Mouse (Mus musculus) adipose tissue, adult 10 weeks (tissue): Measurements from ENCODE around the gene Arl4a. TPM values are rescaled to one million over a fixed set of nuclear protein-coding genes. Genes with fewer than 3 reads are reported as not detected.

Source experiments
- polyA plus RNA-seq: library from polyadenylated mRNA; stranded (reverse); fragments of 350-450 nt; fragmentation: Illumina TruSeq; extraction: RNeasy Lipid Tissue Mini Kit (QIAGEN cat#74804); gene quantifications from one replicate; pipeline ENCODE4 v1.2.3, GENCODE M21; 2014; ENCODE audit warnings: low read depth, low replicate concordance

Gene Arl4a
- polyA plus RNA-seq = 105 TPM

DNA sequence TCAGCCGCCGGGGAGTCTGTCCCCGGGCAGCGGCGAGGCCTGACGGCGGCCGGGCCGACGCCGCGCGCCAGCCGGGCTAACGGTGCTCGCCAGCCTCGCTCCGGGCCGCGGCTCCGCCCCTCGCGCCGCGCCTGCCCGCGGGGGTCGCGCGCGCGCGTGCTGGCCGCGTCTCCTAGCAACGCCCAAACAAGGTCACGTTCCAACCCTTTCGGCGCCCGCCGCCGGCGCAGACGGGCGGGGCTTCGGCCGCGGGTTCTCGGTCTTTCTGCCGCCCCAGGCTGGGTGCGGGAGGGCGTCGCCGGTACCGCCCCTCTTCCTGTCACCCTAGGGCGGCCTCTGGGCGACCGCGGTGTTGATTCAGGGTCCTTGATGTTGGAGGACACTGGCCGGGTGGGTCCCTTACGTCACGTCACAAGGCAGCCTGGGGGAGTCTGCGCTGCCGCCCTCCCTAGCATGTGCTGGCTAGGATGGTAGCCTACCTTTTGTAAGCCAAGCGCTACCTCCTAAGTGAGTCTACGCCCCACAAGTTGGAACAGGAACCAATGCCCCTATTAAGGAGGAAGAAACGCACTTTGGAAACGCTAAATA is at the start of gene Arl4a:
TSS of gene Arl4a (minus strand) at position 150 of the 588 bp plus-strand sequence.

Other genes with a start within 250 kb of the Arl4a start
- 3.0 TPM for gene Scin, start 96.2 kb upstream of the Arl4a start, polyA plus RNA-seq
- gene Lsmem1, start 161.5 kb upstream of the Arl4a start, polyA plus RNA-seq = not detected
- gene Ifrd1, start 210.5 kb upstream of the Arl4a start, polyA plus RNA-seq = 79.5 TPM